Mouse (Mus musculus): ENCODE measurements around the gene Dgki.

GRCm38 (mm10) chr6:37038444-37038843 is 261.5 kb downstream of the Dgki start:
- TF ChIP-seq CTCF (IDR thresholded peaks at IDR 0.05; ENCODE audit: low read depth, low read length) (no peak), TAL1 (conservative IDR thresholded peaks at IDR 0.05; ENCODE audit: low read depth, low read length) (no peak), GATA1 (IDR thresholded peaks at IDR 0.05; ENCODE audit: borderline replicate concordance, low read length) (no peak), GATA2 (IDR thresholded peaks at IDR 0.05; ENCODE audit: borderline replicate concordance, low read depth, low read length) (no peak)
